Mouse (Mus musculus): ENCODE results near the gene Smarca4. TPM values are rescaled to one million over a fixed set of nuclear protein-coding genes. Genes with fewer than 3 reads are reported as not detected.

Gene Smarca4
- polyA plus RNA-seq (2012; rRNA removed) = 177 and 203 TPM in 2 replicates

GRCm38 (mm10) chr9:21615617-21616231 is at the start of gene Smarca4:
TSS of gene Smarca4 (plus strand) at chr9:21616169.

GRCm38 (mm10) chr9:21592703-21593121 is 23.3 kb upstream of the Smarca4 start, which contains the start of the genes Timm29 and Yipf2:
TSS of gene Timm29 (plus strand) at chr9:21592722.
TSS of gene Yipf2 (minus strand) at chr9:21592828.

GRCm38 (mm10) chr9:21723377-21724146 is 107.6 kb downstream of the Smarca4 start, which contains the start of gene Ldlr:
TSS of gene Ldlr (plus strand) at chr9:21723483.

Other genes with a start within 250 kb of the Smarca4 start
- gene Ilf3, start 248.3 kb upstream of the Smarca4 start, polyA plus RNA-seq (2012; rRNA removed) = 212 and 226 TPM in 2 replicates
- gene Qtrt1, start 204.3 kb upstream of the Smarca4 start, polyA plus RNA-seq (2012; rRNA removed) = 89.1 and 94.3 TPM in 2 replicates
- gene Dnm2, start 191.3 kb upstream of the Smarca4 start, polyA plus RNA-seq (2012; rRNA removed) = 83.4 and 86.2 TPM in 2 replicates
- 40.7 and 50.4 TPM in 2 replicates for gene Tmed1, start 105.9 kb upstream of the Smarca4 start, polyA plus RNA-seq (2012; rRNA removed)
- gene AB124611, start 90.0 kb upstream of the Smarca4 start, polyA plus RNA-seq (2012; rRNA removed) = 1.2 and 1.5 TPM in 2 replicates
- 110 and 130 TPM in 2 replicates for gene Carm1, start 69.3 kb upstream of the Smarca4 start, polyA plus RNA-seq (2012; rRNA removed)
- 60.3 and 64.9 TPM in 2 replicates for gene Timm29, start 23.4 kb upstream of the Smarca4 start, polyA plus RNA-seq (2012; rRNA removed)
- 20.4 and 20.9 TPM in 2 replicates for gene Yipf2, start 23.3 kb upstream of the Smarca4 start, polyA plus RNA-seq (2012; rRNA removed)
- gene Ldlr, start 107.3 kb downstream of the Smarca4 start, polyA plus RNA-seq (2012; rRNA removed) = 21.9 and 22.8 TPM in 2 replicates
- 33.0 and 38.0 TPM in 2 replicates for gene Spc24, start 144.1 kb downstream of the Smarca4 start, polyA plus RNA-seq (2012; rRNA removed)
- gene Kank2, start 182.6 kb downstream of the Smarca4 start, polyA plus RNA-seq (2012; rRNA removed) = 8.0 and 14.1 TPM in 2 replicates
- 0.06 TPM in 1 of 2 replicates, not detected in the other for gene Angptl8, start 219.3 kb downstream of the Smarca4 start, polyA plus RNA-seq (2012; rRNA removed)
- gene Dock6, start 236.5 kb downstream of the Smarca4 start, polyA plus RNA-seq (2012; rRNA removed) = 58.6 and 72.8 TPM in 2 replicates